Mouse (Mus musculus) ZHBTc4 (cell line): Measurements from ENCODE around the gene Dnmt3a.

Experiments used
- DNase-seq: peaks from one replicate; pipeline ENCODE4 v3.0.0-alpha.2; 2011; ENCODE audit warnings: low read depth, low spot score

Dnmt3a gene

GRCm38 (mm10) chr12:3852521-3852920 is 46.7 kb downstream of the Dnmt3a start:
- peak; percentile 71 for DNase-seq

- no peak for DNase-seq
Observed at GRCm38 (mm10) chr12:3854419-3854818, 48.6 kb downstream of the Dnmt3a start.

DNA sequence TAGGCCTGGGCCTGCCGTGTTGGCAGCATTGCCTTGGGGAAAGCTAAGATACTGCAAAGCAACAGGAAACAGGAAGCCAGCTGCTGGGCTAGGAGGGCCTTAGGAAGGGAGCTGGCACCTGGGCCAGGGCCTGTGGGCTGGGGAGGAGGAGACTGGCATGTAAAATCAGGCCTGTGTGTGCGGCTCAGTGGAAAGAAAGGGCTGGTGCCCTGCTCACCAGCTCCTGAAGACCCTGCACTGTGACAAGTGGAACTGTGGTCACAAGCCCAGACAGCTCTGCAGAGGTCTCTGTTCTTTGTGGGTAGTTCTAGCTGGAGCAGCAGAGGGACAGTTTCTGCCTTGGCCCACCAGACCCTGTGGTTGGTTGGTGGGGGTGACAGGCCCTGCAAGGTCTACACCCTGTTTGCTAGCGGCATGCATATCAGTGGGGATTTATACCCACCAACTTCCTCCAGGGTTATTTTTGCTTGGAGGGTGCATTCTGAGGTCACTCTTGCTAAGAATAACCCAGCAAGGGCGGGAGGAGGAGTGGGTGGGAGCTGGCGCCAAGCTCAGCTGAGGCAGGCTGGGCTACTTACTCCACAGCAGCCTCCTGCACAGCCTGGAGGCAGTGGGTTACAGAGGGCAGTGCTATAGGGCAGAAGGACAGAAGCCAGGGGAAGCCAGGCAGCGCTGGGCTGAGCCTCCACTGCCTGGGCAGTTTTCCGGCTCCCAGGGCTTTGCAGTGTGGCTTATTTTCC is 50.1 kb downstream of the Dnmt3a start:
- no peak for DNase-seq

DNA sequence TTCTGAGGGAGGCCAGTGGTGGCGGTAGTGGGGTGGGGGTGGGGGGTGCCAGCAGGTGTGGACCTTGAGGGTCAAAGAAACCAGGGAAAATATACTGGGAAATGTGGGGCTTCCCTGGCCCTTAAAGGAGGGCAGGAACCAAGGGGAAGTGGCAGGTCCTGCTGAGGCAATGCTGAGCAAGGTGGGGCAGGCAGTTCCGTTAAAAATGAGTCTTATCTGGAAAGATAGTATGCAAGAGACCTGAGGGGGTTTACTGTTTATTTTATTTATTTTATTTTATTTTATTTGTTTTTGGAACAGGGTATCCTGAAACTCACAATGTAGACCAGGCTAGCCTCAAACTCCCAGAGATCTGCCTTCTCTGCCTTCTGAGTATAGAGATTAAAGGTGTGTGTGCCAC is 50.9 kb downstream of the Dnmt3a start:
- DNase-seq, result no peak

DNA sequence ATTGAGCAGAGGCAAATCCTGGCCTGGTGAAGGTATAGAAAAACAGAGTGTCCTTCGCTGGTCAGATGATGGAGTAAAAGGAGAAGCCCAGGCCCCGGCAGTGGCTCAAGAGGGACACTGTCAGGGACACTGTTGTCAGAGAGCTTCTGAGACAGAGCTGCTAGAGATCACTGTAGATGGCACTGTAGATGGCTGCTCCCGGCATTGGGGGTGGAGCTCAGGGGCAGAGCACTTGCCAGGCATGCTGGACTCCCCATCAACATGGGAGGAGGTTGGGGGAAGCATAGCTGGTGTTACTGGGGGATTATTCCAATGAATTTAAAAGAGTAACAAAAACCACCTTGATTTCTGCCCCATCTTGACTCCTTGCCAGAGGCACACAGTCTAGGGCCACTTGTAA is 51.4 kb downstream of the Dnmt3a start:
- no peak for DNase-seq

DNA sequence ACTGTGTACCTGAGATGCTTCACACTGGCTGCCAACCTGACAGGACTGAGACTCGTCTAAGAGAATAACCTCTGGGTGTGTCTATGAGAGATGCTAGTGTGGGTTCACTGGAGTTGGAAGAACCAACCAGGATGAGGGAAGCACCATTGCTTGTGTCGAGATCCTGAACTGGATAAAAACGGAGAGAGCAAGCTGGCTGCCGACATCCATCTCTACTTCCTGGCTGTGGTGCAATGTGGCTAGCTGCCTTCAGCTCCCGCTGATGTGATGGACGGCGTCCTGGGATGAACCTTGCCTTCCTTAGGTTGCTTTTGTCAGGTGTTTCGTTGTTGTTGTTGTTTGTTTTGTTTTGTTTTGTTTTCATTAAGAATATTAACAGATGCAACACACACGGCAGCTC is 52.0 kb downstream of the Dnmt3a start:
- no peak for DNase-seq

GRCm38 (mm10) chr12:3858754-3859153 is 52.9 kb downstream of the Dnmt3a start:
- no peak for DNase-seq

DNA sequence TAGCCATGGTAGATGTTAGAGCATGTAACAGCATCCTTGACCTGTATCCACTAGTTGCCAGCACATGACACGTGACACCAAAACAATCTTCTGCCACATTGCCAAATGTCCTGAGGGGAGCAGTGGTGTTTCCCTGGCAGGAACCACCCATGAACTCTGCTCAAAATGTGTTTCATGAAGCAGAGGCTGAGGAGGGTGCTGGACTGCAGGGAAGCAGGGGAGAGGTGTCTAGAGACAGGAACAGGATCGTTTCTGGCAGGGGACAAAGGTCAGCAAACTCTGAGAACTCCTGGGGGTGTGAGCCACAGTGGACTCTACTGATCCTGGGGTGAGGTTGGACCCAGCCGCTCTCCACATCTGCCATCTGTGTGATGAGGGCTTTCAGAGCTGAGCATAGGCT is 53.7 kb downstream of the Dnmt3a start:
- DNase-seq, result no peak

DNA sequence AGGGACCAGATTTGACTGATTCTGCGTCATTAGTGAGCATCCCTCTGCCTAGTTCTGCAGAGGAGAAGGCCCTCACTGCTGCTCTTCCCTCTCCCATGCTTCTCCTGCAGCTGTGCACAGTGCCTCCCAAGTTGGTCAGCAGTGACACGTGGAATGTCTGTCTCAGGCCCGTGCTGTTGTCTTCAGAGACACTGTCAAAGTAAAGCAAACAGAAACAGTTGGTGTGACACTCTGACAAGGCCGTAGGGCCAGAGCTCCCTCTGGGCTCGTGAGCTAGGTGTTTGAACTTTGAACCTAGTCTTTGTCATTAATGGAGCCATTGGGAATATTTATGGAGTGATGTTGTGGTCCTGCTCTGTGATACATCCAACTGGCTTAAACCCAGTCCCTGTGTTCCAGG is 54.2 kb downstream of the Dnmt3a start:
- DNase-seq, result no peak

DNA sequence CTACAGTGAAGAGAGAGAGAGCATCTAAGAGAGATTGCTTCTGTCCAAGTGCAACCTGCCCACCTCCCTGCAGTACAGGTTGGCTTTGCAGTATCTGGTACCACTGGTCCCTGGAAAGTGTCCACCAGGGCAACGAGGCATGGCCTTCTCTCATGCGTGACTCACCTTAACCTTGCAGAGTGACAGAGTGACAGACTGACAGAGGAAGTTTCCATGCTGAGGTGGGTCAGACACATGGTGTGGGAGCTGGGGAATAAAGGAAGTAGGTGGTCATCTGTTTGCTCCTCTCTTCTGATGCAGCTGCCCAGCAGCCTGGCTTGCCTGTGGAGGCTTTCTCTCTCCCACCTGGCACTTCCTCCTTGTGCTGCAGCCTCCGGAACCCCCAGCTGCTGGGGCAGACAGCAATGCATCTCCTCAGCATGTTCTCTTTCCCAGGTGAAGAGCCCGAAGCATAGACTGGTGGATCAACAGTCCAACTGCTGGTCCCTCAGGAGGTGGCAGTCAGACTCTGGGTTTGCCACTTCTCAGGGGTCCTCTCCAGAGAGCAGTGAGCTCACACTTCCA is 55.9 kb downstream of the Dnmt3a start:
- no peak for DNase-seq

- no peak for DNase-seq
Observed at GRCm38 (mm10) chr12:3862253-3862652, 56.4 kb downstream of the Dnmt3a start.

DNA sequence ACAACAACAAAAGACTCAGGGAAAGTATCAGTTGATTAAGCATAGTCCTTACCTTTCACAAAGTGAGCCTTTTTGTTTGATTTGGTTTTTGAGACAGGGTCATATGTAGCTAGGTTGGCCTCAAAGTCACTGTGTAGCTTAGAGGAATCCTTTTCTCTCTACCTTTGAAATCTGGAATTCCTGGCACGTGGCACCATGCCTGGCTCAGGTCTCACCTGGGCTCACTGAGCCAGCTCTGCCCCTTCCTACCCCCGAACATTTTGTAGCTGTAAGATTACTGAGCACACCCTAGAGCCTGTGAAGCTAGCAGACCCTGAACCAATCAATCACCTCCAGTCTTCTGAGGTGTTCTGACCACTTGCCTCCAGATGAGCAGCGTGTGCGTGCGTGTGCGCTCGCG is 58.4 kb downstream of the Dnmt3a start:
- DNase-seq, result no peak

- DNase-seq, result no peak
Observed at GRCm38 (mm10) chr12:3865594-3865993, 59.8 kb downstream of the Dnmt3a start.

DNA sequence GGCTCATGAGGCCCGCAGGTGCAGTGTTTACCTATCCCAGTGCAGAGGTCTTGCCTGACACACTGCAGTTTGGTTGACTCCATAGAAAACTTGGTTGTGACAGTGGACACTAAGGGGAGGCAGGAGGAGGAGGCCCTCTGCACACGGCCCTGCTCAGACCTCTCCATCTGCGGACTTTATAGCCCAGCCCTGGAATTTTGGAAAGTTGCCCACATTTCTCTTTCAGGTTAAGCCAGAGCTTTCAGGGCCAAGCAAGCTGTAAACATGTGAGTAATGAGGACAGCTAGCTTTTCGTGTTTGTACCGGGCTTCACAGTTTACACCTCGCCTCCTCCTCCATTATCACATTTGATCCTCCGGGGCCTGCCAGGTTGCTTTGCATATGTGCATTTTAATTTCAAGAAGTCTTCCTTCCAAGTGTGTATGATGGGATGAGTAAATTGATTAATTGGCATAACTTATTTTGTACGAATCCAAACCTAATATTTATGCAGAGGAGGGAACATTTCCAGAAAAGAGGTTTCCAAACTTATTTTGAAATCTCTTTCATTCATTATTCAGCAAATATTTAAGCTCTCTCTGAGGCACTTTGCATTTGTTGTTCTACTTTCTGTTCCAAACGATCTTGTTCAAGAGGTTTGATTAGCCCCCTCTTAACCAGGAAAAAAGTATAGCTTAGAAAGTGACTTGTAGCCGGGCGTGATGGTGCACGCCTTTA is 61.0 kb downstream of the Dnmt3a start:
- DNase-seq, result no peak

GRCm38 (mm10) chr12:3868115-3868514 is 62.3 kb downstream of the Dnmt3a start:
- DNase-seq, result no peak

DNA sequence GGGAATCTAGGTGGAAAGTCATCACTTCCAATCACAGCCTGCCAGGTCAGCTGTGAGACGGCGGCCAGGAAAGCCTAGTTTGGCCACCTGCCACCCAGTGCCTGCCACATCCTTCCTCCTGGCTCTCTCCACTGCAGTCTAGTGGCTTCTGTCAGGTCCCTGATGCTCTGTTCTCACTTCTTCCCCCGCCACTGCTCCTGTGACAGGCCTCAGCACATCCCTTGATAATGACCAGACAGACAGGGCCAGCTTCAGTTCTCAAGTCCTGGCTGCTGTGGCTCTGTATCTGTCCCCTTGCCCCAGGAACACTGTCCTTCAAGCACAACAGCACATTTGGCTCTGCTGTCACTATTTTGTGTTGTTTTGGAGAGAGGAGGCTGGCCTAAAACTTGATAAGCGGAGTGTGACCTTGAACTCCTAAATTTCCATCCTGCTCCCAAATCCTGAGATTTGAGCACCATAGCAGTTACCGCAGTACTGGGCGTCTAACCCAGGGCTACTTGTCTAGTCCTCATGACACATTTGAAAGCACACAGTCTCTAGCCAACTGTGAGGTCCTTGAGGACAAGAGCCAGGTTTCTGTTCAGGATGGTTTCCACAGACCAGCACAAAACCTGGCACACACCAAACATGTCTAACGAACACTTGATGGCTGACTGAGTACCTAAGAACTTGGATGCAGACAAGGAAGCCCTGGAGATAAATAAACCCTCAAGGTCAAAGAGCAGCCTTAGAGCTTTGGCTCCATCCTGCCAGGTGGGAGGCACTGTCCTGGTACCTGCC is 63.1 kb downstream of the Dnmt3a start:
- DNase-seq, result no peak

DNA sequence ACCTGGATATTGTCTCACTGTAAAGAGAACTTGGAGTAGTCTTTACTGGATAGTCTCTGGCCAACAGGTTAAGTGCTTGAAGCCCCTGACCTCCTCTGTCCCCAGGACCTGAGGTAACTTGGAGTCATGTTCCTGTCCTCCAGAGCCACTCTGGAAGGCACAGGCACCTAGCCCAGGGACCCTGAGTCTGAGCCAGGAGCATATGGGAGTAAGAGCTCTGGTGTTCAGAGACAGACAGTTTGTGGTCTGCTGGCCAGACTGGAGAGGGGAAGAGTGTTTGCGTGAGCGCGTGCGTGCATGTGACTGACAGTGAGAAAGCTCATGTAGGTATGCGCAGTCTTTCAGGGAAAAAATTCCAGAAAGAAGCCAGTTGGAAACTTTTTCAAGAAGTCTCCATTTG is 64.2 kb downstream of the Dnmt3a start:
- no peak for DNase-seq

GRCm38 (mm10) chr12:3870859-3871462 is 65.2 kb downstream of the Dnmt3a start:
- peak; percentile 56 for DNase-seq

GRCm38 (mm10) chr12:3871637-3872036 is 65.8 kb downstream of the Dnmt3a start:
- peak; percentile 65 for DNase-seq

- DNase-seq, result no peak
Observed at GRCm38 (mm10) chr12:3872410-3873230, 66.8 kb downstream of the Dnmt3a start.

- DNase-seq, result no peak
Observed at GRCm38 (mm10) chr12:3875474-3875873, 69.7 kb downstream of the Dnmt3a start.
